Mouse (Mus musculus) large intestine, adult 2 months (tissue): ENCODE results near the gene Olfr844. TPM values are rescaled to one million over a fixed set of nuclear protein-coding genes. Genes with fewer than 3 reads are reported as not detected.

Source experiments
- DNase-seq: peaks from one replicate; pipeline ENCODE4 v3.0.0-alpha.2; 2012; ENCODE audit warnings: low read depth, low spot score
- WGBS: fragments of 180-500 bp; shearing (Covaris S2); methylation state at CpG from one replicate; pipeline ENCODE4 v1.1.7; 2018; 5-methylcytosine and 5-hydroxymethylcytosine counted together
- polyA plus RNA-seq: library from polyadenylated mRNA; depleted of rRNA; stranded (reverse); fragments of >200 nt; gene quantifications from 2 replicates; pipeline ENCODE4 v1.2.3, GENCODE M21; 2012; rRNA removed

The Olfr844 gene
- not detected in 2 replicates for polyA plus RNA-seq

DNA sequence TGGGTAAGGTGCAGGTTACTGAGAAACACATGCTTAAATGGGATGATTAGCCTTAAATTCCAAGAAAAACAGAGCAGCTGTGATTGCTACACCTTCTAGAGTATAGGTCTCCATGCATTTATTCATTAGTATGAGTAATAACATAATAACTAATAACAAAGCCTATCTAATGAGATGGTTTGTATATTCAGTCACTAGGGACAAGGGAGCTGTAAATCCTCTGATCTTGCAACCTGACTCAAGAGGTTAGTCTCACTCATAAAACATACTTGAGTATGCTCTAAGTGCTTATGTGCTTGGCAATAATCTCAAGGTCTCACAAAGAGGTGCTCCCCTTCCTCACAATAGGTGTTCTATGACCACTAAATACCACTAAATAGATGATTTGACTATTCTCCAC is at the start of gene Olfr844:
Olfr844 (plus strand) TSS at position 301 of the 400 bp plus-strand sequence.
- no peak for DNase-seq

DNA sequence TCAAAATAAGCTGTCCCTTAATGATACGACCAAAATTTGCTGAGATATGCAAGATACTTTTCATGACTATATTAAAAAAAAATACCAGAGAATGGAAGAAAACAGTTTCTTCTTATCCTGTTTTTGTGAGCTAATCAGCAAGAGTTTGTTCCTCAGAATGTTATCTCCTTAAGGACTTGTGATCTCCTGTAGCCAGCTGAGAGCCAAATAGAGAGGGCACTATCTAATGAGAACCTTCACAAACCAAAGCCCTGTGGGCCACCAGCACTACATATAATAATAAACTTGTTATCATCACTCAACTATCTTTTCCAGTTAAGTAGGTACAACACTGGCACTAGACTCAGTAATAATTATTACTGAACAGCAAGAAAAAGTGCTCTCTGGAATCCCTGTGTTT is 20.0 kb downstream of the Olfr844 start, which contains the start of gene Olfr845:
Olfr845 (plus strand) TSS at position 301 of the 400 bp plus-strand sequence.
- WGBS: 70% methylated on average over 1 of the region's 1 CpGs

DNA sequence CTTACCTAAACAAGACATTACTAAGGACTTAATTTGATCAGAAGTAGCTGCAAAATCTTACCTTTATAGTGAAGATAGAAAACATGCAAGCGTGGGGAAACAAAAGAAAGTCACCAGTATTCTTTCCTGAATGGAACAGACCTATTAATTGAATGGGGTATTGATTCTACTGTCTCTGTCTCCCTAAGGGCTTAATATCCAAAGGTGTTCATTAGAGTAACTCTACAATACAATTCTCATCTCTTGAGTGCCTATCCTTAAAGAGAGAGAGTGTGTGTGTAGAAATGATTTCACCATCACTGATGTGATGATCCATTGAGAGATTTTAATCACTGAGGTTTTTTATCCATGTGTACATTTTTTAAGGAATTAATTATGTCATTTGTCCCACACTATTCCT is 47.8 kb downstream of the Olfr844 start, which contains the start of gene Olfr846:
Olfr846 (minus strand) TSS at position 101 of the 400 bp plus-strand sequence.
- DNase-seq: no peak
- WGBS: 42% methylated on average over 1 of the region's 1 CpGs

More for the DNA sequence above, 20.0 kb downstream of the Olfr844 start, which contains the start of gene Olfr845:
- no peak for DNase-seq

Other genes starting within 250 kb of the Olfr844 start
- gene Olfr836, start 196.0 kb upstream of the Olfr844 start, polyA plus RNA-seq: not detected in 2 replicates
- gene Olfr837, start 180.0 kb upstream of the Olfr844 start, polyA plus RNA-seq: not detected in 2 replicates
- gene Olfr839-ps1, start 139.0 kb upstream of the Olfr844 start, polyA plus RNA-seq: not detected in 2 replicates
- not detected in 2 replicates for gene Olfr843, start 64.4 kb upstream of the Olfr844 start, polyA plus RNA-seq
- gene Olfr845, start 20.1 kb downstream of the Olfr844 start, polyA plus RNA-seq: not detected in 2 replicates
- not detected in 2 replicates for gene Olfr846, start 47.7 kb downstream of the Olfr844 start, polyA plus RNA-seq
- not detected in 2 replicates for gene Olfr847, start 62.3 kb downstream of the Olfr844 start, polyA plus RNA-seq
- not detected in 2 replicates for gene Olfr849, start 123.9 kb downstream of the Olfr844 start, polyA plus RNA-seq
- not detected in 2 replicates for gene Olfr850, start 161.9 kb downstream of the Olfr844 start, polyA plus RNA-seq
- gene Olfr851, start 176.9 kb downstream of the Olfr844 start, polyA plus RNA-seq: not detected in 2 replicates
- gene Olfr853, start 224.7 kb downstream of the Olfr844 start, polyA plus RNA-seq: not detected in 2 replicates